Mouse (Mus musculus) stomach, embryonic 16.5 days (tissue): ENCODE results near the gene Exoc3l2. TPM values are rescaled to one million over a fixed set of nuclear protein-coding genes. Genes with fewer than 3 reads are reported as not detected.

Source experiments
- ATAC-seq: fragments of 200-750 bp; cut with Nextera tagmentation; 2 replicates; pipeline ENCODE4 v1.8.0; 2017; ENCODE audit warnings: moderate number of reproducible peaks, moderate TSS enrichment; ENCODE audit not compliant: insufficient read depth, low FRiP score
- H3K27ac ChIP-seq: fragments of 300-500 bp; sonication (generic); 2 replicates; pipeline ENCODE4 v1.5.1; 2014; ENCODE audit warnings: low read length
- H3K27me3 ChIP-seq: fragments of 300-500 bp; sonication (generic); 2 replicates; pipeline ENCODE4 v1.6.1; 2014; ENCODE audit warnings: low read length, control low read depth, mixed read lengths; ENCODE audit not compliant: control insufficient read depth, insufficient read depth
- H3K36me3 ChIP-seq: fragments of 300-500 bp; sonication (generic); 2 replicates; pipeline ENCODE4 v1.6.1; 2014; ENCODE audit warnings: low read length; ENCODE audit not compliant: control insufficient read depth, insufficient read depth
- H3K4me1 ChIP-seq: fragments of 300-500 bp; sonication (generic); 2 replicates; pipeline ENCODE4 v1.6.1; 2014; ENCODE audit warnings: low read length, control low read depth, mixed read lengths; ENCODE audit not compliant: control insufficient read depth, insufficient read depth
- H3K4me2 ChIP-seq: fragments of 300-500 bp; sonication (generic); 2 replicates; pipeline ENCODE4 v1.6.1; 2014; ENCODE audit warnings: low read depth, low read length, mixed read lengths
- H3K4me3 ChIP-seq: fragments of 300-500 bp; sonication (generic); replicated peaks from 2 replicates; pipeline ENCODE4 v1.5.1; 2014; ENCODE audit warnings: mild to moderate bottlenecking, low read length
- H3K9ac ChIP-seq: fragments of 300-500 bp; sonication (generic); 2 replicates; pipeline ENCODE4 v1.6.1; 2014; ENCODE audit warnings: low read length
- H3K9me3 ChIP-seq: fragments of 300-500 bp; sonication (generic); replicated peaks from 2 replicates; pipeline ENCODE4 v1.6.1; 2016; ENCODE audit warnings: low read length, control low read depth; ENCODE audit not compliant: control insufficient read depth
- WGBS: fragments of 180-500 bp; shearing (Covaris S2); extraction: QIAGEN DNeasy Blood & Tissue Kit; methylation state at CpG from one replicate; pipeline ENCODE4 v1.1.7; 2014; 5-methylcytosine and 5-hydroxymethylcytosine counted together
- polyA plus RNA-seq: library from polyadenylated mRNA; unstranded; fragments of >200 nt; fragmentation: Nextera tagmentation; extraction: Ambion mirVana; gene quantifications from 2 replicates; pipeline ENCODE4 v1.2.1, GENCODE M21; 2015

Gene Exoc3l2
- polyA plus RNA-seq, 1 experiment from 2014 or later: 0.85 TPM

DNA sequence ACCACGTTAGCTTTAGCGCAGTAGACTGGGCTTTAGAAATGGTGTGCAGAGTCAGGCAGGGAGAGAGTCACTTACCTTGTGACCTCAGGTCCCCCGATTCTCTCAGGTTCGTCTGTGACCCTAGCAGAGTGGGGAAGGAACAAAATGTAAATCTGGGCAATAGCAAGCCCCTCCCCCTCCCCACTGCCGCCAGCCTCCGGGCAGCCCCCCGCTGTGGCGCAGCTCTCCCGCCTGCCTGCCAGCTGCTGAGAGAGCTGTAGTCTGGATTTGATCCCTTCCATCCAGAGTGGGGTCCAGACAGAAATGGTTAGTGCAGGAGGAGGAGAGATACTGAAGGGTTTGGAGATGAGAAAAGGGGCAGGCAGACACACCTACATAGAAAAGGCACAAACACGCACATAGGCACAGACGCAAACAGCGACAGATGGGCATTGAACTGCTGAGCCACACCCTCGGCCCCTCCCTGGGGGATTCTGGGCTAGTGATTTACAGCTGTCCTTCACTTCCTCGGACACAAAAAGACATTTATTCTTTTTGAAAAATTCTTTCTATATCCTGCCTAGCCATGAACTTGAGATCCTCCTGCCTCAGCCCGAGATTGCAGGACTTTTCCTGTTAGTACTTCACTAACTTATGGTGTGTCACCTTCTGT, 35.0 kb upstream of the Exoc3l2 start:
- H3K4me3 ChIP-seq: no peak overlapping the region
- no peaks in the 10 kb centered on the region for H3K9me3 ChIP-seq
- H3K27me3 ChIP-seq: no peaks in the 10 kb centered on the region
- 78% methylated on average over 15 of the region's 15 CpGs for WGBS
- H3K27ac ChIP-seq: no peak overlapping the region
- H3K36me3 ChIP-seq: peaks cover 36% of the 10 kb centered on the region
- H3K4me1 ChIP-seq: no peaks in the 10 kb centered on the region
- H3K4me2 ChIP-seq: no peak overlapping the region
- ATAC-seq: no peak
- H3K9ac ChIP-seq: no peak overlapping the region

DNA sequence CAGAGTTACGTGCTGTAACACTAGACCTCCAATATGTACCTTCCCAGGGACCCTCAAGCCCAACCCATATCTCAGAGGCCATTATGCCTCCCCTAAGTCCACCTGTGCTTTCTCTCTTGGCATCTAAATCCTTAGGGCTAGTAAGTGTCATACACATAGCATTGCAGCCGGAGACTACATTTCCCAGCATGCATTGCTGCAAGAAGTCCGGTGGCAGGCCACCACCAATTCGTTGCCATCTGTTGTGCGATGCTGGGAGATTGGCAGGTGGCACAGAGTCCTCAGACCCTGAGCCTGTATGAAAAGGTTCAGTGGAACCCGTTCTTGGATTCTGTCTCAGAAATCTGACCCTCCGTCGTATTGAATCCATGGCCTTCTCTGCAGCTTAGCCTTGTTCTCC, 33.4 kb upstream of the Exoc3l2 start:
- H3K4me1 ChIP-seq: no peaks in the 10 kb centered on the region
- H3K9me3 ChIP-seq: no peaks in the 10 kb centered on the region
- no peaks in the 10 kb centered on the region for H3K27me3 ChIP-seq
- WGBS: 76% methylated on average over 8 of the region's 8 CpGs
- no peak overlapping the region for H3K4me3 ChIP-seq
- ATAC-seq: no peak
- no peak overlapping the region for H3K27ac ChIP-seq
- no peak overlapping the region for H3K9ac ChIP-seq
- H3K36me3 ChIP-seq: peaks cover 45% of the 10 kb centered on the region
- no peak overlapping the region for H3K4me2 ChIP-seq

DNA sequence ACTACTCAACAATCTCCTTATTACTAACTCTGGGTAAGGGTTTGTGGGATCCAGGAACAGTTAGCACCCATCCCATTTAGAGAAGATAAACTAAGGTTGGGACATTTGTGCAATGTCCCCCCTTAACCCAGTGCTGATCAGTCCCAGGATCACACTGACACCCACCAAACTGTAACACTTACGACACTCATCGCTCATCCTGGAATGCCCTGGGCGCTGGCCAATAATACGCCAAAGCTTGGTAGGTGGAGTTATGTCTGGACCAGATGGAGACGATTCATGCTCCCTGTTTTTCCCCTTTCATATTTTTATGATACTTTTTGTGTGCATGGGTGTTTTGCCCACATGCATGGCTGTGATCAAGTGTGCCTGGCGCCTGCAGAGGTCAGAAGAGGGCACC, 32.7 kb upstream of the Exoc3l2 start:
- Histone ChIP-seq H3K4me1 (no peaks in the 10 kb centered on the region), H3K27me3 (no peaks in the 10 kb centered on the region), H3K27ac (no peak overlapping the region), H3K9me3 (no peaks in the 10 kb centered on the region), H3K36me3 (peaks cover 48% of the 10 kb centered on the region), H3K4me2 (no peak overlapping the region), H3K9ac (no peak overlapping the region), H3K4me3 (no peak overlapping the region)
- no peak for ATAC-seq
- WGBS: 77% methylated on average over 6 of the region's 6 CpGs

DNA sequence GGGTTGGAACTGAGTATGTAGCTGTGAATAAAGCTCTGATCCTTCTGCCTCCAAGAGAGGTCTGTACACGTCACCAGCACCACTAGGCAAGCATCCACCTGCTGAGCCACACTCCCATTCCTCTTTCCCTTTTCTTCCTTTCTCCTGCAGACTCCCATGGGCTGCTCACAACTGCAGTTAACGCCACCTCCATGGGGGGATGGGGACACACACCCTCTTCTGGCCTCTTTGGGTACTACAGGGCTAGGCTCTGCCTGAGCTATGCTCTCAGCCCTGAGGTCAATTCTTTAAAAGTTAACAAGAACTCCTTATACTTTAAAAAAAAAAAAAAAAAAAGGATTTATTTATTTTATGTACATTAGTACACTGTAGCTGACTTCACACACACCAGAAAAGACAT, 30.7 kb upstream of the Exoc3l2 start:
- 100% methylated on average over 2 of the region's 2 CpGs for WGBS
- no peaks in the 10 kb centered on the region for H3K9me3 ChIP-seq
- no peak for ATAC-seq

DNA sequence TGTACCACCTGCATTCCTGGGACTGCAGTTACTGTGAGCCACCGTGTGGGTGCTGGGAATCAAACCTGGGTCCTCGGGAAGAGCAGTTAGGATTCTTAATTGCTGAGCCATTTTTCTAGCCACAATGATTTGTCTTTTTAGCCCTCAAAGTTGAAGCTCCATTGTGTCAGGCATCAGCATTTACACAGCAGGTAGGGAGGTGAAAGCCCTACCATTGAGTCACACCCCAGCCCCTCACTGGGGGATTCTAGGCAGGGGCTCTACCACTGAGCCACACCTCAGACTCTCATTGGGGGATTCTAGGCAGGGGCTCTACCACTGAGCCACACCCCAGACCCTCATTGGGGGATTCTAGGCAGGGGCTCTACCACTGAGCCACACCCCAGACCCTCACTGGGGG, 26.9 kb upstream of the Exoc3l2 start:
- Histone ChIP-seq H3K4me2 (no peak overlapping the region), H3K27me3 (no peaks in the 10 kb centered on the region), H3K4me1 (no peaks in the 10 kb centered on the region), H3K4me3 (no peak overlapping the region), H3K36me3 (peaks cover 55% of the 10 kb centered on the region), H3K9ac (no peak overlapping the region), H3K27ac (no peak overlapping the region), H3K9me3 (no peaks in the 10 kb centered on the region)
- 89% methylated on average over 2 of the region's 2 CpGs for WGBS
- ATAC-seq: no peak

More for the DNA sequence above, 30.7 kb upstream of the Exoc3l2 start:
- Histone ChIP-seq H3K27ac (no peak overlapping the region), H3K9ac (no peak overlapping the region), H3K27me3 (no peaks in the 10 kb centered on the region), H3K4me1 (no peaks in the 10 kb centered on the region), H3K36me3 (peaks cover 65% of the 10 kb centered on the region), H3K4me3 (no peak overlapping the region), H3K4me2 (no peak overlapping the region)

DNA sequence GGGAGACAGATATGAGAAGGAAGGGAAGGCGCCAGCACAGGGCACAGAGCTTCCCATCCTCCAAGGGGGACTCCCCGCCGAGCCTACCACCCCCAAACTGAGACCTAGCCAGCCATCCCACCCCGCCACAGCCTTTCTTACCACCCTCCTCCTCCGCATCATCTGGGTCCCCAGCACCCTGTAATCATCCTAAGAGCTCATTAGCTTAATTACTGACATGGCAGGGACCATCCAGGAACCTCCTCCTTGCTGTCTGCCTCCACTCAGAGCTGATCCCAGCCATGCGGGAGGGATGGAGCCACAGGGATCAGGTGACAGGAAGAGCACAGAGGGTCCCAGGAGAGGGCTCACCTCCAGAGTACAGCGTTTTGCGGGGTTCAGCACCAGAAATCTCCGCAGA, 26.1 kb upstream of the Exoc3l2 start:
- peaks cover 56% of the 10 kb centered on the region for H3K36me3 ChIP-seq
- H3K27ac ChIP-seq: no peak overlapping the region
- WGBS: 88% methylated on average over 9 of the region's 9 CpGs
- no peak overlapping the region for H3K4me3 ChIP-seq
- H3K4me1 ChIP-seq: no peaks in the 10 kb centered on the region
- H3K9me3 ChIP-seq: no peaks in the 10 kb centered on the region
- ATAC-seq: no peak
- H3K4me2 ChIP-seq: no peak overlapping the region
- no peaks in the 10 kb centered on the region for H3K27me3 ChIP-seq
- no peak overlapping the region for H3K9ac ChIP-seq

DNA sequence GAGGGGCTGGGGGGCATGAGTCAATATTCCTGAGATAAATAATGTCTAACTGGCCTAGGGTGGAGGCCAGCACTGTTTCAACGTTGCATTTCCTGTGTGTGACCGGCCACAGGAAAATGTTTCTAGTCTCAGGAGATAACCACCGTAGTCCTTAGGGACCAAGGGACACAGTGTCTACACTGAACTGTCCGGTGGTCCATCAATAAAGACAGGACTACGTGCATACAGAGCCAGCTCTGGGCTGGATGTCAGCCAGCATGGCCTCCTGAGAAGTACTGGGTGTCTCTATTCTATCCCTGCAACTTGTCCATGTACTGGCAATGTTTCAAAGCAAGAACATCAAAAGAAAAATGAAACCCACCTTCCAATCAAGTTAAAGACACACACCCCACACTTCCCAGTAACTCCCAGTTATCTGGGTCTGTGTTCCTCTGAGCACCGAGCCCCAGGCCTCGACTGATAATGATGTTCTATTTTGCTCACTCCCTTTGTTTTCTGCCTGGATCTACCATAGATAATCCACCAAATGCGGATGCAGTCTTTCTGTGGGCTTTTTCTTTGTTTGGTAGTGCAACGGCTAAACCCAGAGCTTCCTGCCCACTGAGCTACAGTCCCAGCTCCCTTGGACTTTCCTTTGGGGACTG, 21.6 kb upstream of the Exoc3l2 start:
- Histone ChIP-seq H3K27me3 (no peaks in the 10 kb centered on the region), H3K9me3 (no peaks in the 10 kb centered on the region), H3K9ac (no peak overlapping the region), H3K4me2 (no peak overlapping the region), H3K4me3 (no peak overlapping the region), H3K36me3 (peaks cover 23% of the 10 kb centered on the region), H3K27ac (no peak overlapping the region), H3K4me1 (no peaks in the 10 kb centered on the region)
- WGBS: 79% methylated on average over 9 of the region's 9 CpGs
- ATAC-seq: no peak

DNA sequence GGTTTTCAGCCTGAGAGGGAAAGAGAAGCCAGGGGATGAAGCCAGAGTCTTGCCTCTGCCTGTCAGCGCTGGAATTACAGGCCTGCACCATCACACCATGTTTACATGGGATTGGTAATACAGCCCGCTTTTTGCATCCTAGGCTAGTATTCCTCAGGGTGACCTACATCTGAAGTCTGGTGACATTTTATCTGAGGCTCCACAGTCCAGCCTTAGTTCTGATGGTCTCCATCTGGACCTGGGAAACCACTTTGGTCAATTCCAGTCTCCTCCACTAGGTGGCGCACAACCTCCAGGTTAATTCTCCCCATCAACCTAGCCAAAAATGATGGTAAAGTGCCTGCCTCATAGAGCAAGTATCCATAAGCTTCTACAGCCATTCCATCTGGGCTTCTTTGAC, 19.8 kb upstream of the Exoc3l2 start:
- Histone ChIP-seq H3K4me1 (no peaks in the 10 kb centered on the region), H3K4me3 (no peak overlapping the region), H3K27me3 (no peaks in the 10 kb centered on the region), H3K36me3 (peaks cover 19% of the 10 kb centered on the region), H3K27ac (no peak overlapping the region), H3K9me3 (no peaks in the 10 kb centered on the region), H3K4me2 (no peak overlapping the region), H3K9ac (no peak overlapping the region)
- WGBS: 29% methylated on average over 3 of the region's 3 CpGs
- ATAC-seq: peak; percentile 20; the same call in 1 of the 2 replicates

DNA sequence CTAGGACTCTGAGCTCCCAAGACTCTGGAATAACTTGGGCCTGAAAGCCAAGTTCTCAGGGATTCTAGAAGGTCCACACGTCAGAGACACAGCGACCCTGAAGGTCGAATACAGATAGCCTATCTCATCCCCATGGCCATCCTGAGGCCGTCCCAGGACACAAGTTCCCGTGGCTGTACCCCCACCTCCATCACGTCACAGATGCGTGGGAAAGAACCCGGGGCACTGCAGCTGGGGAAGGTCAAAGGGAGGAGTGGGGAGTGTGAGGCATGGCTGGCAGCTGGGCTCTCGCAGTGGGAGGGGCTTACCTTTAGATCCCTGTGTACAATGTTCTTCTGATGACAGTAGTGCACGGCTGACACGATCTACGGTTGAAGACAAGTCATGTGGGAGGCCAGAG, 18.3 kb upstream of the Exoc3l2 start:
- Histone ChIP-seq H3K4me3 (no peak overlapping the region), H3K9me3 (no peaks in the 10 kb centered on the region), H3K4me1 (no peaks in the 10 kb centered on the region), H3K27ac (no peak overlapping the region), H3K27me3 (no peaks in the 10 kb centered on the region), H3K36me3 (peaks cover 19% of the 10 kb centered on the region), H3K9ac (no peak overlapping the region), H3K4me2 (no peak overlapping the region)
- 76% methylated on average over 12 of the region's 12 CpGs for WGBS
- ATAC-seq: peak; percentile 39; the same call in 1 of the 2 replicates
